Mouse (Mus musculus): ENCODE data around the gene Olfr1410.

Olfr1410 gene

DNA sequence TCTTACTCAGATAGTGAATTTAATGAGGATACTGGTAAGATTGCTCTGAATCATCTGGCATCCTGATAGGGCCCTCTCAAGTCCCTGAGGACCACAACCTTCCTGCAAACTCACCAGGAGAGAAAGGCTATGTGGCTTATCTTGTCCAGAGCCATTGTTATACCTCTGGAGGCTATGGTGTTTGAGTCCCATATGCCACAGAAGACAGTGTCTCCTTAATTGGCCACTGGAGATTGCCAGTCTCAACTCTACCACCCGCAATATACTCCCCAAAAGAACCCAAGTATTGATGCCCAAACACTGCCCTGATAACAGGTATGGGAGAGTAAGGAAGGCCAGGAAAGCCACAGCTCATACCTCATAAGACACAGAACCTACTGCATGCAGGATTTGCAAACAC lies at the start of gene Olfr1410:
Gene Olfr1410 (plus strand): TSS at position 301 of the 400 bp plus-strand sequence.
- no peak for DNase-seq

DNA sequence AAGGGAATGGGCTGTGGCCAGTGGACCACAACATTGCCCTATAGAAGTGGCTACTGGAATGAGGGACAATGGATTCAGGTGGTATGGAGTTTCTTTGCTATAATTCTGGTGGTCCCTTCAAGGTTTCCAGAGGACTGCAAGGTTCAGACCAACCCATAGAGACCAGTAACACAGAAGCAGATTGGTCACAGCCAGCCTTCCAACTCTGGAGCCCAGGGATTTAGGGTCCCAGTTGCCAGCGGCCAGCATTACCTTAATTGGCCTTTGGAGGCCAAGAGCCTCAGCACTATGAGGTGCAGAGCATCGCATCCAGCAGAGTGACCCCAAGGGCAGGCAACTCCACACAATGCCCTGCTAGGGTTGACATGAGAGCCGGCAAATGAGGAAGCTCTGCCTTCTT lies 34.6 kb upstream of the Olfr1410 start, which contains the start of gene Olfr1413:
Gene Olfr1413 (plus strand): TSS at position 301 of the 400 bp plus-strand sequence.
- DNase-seq: no peak

DNA sequence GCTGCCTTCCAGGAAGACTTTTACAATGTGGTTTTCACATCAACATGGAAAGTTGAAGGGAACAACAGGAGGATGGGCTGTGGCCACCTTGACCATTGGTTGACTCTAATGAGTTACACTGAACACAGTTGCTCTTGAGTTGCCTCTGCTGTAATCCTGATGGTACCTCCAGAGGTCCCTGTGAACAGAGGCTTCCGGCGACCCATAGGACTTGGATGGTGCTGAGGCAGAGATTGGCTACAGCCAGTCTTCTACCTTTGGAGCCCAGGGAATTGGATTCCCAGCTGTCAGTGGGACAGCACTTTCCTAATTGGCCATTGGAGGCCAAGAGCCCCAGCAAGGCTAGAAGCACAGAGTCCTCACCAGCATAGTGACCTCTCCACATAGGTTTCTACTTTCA lies 20.1 kb upstream of the Olfr1410 start, which contains the start of gene Olfr1412:
Gene Olfr1412 (plus strand): TSS at position 301 of the 400 bp plus-strand sequence.
- DNase-seq: no peak

DNA sequence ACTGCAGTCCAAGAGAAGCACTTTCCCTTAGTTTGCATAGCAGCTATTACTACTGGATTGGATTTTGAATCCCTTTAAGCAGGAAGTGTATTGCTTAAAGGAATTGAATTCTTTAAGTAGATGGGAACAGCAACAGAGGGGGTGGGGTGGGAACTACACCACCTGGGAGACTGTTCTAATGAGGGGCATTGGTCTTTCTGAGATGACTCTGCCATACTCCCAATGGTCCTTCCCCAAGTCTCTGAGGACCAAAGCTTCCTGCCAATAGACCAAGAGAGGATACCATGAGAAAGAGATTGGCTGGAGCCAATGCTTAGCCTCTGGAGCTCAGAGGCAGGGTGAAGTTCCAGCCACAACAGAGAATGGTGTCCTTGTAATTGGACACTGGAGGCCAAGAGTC lies 11.5 kb upstream of the Olfr1410 start, which contains the start of gene Olfr1411:
Gene Olfr1411 (plus strand): TSS at position 301 of the 400 bp plus-strand sequence.
- no peak for DNase-seq

DNA sequence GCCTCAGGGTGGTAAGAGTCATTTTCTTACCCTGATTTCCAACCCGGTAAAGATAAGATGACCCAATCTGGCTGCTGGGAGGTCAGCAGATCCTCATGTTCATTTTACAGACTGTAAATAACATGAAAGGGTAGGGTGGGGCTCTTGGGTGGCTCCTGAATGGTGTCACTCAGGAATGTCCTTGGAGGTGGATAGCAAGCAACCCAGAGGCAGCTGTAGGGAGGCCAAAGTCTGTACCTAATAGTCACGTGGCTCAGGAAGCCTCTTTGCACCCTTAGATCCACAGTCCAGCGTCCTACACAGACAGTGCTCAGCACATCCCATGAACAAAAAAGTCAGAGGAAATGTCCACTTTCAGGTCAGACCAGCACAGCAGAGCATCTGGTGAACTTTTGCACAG lies 9.6 kb upstream of the Olfr1410 start:
- DNase-seq: no peak

DNA sequence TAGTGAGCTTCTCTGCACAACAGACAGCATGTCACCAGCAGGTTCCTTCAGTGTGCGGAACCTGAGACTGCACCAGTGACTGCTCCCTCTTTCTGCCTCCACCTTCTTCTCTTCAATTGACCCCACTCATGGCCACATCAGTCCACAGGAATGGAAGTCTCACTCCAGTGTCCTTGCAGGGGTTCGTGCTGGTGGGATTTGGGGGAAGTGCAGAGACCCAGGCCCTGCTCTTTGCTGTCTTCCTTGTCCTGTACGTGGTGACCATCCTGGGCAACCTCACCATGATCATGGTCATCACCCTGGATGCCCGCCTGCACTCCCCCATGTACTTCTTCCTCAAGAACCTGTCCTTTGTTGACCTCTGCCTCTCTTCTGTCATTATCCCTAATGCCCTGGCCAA lies 2.1 kb downstream of the Olfr1410 start:
- DNase-seq: no peak

DNA sequence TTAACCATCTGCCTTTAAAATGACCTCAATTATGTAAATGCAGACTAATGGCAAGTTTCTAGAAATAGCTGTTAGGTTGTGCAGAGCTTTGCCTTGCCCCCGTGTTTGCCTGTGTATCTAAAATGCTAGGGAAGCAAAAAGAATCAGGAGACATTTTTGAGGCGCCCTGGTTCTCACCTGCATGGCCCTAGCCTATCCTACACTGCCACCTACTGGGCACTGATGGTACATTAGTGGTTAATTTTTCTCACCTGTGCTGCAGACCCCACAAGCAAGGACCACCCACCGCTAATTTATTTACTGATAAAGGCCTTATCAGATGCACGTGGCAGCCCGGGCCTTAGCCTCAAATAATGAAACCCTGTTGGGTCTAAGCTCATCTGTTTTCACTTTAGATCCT lies 5.4 kb downstream of the Olfr1410 start:
- peak; percentile 88 to 93 for DNase-seq

DNA sequence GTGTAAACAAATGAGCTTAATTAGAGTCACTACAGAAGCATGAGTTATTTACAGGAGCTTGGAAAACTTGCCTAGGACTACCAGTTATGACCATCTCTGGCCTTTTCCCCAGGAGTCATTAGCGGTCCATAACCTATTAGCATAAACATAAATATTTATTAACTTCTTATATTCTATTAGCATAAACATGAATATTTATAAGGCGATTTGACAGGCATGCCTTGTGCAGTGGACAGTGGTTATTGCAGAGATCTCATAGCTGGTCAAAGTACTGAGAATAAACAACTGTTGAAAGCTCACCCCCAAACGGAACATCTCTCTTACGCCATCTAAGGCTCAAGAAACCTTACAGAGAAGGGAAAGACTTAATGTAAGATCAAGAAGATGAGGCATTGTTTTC lies 7.6 kb downstream of the Olfr1410 start:
- DNase-seq: no peak

DNA sequence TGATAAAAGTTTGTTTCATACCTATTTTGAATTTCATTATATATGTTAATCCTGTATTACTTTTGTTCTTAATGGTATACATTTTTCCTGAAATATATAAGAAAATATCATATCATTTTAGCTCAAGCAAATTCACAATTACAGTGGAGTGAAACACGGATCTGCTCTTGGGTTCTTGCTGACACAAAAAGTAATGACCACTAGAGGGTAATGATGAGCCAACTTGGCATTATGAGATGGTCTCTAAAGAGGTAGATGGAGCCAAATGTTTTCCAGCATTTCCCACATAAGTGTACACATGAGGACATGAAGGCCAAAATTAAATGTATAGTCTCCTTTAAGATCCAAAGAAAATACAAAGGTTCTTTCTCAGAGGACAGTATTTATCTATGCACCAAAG lies 8.9 kb downstream of the Olfr1410 start:
- peak; percentile 51 to 72 for DNase-seq

DNA sequence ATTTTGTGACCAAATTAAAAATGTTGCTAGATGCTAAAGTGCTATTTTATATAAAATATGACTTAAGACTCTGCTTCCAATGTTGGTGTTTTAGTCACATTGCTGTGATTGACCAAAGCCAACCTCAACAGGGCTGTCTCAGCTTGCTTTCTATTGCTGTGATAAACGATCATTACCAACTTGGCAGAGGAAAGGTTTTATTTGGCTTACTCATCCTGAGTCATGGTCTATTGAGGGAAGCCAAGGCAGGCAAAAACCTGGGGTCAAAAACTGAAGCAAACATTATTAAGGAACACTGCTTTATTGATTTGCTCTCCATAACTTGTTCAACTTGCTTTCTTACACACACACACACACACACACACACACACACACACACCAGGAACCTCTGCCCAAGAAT lies 10.5 kb downstream of the Olfr1410 start:
- no peak for DNase-seq

DNA sequence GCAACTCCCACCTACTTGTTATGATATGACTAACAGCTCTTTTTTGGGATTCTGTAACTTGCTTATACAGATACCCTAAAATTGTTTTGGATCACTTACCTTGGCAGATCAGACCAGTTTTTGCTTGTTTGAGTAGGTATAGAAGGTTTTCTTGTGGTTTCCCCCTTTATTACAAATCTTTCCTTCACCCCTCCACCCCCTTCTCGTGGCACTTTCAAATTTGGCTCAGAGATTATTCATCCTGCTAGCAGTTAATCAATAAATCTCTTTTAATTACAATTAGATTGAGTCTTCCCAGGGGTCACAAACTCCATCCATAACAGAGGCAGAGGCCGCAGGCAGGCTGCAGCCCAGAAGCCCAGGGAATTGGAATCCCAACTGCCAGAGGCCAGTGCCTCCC lies 11.9 kb downstream of the Olfr1410 start, which contains the start of gene Olfr12:
Gene Olfr12 (plus strand): TSS at position 301 of the 400 bp plus-strand sequence.
- no peak for DNase-seq

DNA sequence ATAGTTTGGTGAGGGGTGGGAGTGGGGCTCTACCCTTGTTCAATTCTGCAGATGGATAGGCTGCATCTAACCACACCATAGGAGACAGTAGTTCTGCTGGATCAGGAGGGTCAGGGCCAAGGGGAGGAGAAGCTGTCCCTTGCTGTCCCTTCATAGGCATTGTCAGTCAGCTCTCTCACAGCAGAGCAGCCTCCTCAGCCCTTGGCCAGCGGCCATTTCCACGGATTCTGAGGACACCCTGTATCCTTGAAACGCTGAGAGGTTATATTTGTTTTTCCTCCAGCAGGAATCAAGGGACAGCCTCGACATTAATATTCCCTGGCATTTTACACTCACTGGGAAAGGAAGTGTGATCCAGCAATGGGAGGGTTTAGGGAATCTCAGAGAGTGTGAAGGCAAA lies 12.8 kb downstream of the Olfr1410 start:
- peak in 1 of 2 experiments; percentile 26 for DNase-seq

DNA sequence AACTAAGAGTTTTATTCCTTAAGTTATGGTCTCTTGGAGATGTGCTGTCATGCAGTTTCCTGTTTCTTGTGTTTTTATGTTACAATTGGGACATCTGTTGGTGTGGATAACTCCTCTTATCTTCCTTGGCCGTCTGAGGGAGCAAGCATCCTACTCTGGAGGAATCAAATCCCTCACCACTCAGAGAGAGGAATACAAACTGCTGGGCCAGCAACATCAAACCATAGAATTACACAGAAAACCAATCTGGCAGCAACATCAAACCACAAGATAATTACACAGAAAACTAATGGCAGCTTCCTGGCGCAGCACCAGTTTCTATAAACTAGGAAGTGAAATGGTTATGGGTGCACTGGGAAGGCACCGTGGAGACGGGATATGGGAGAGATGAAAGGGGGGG lies 22.6 kb downstream of the Olfr1410 start:
- DNase-seq: no peak

DNA sequence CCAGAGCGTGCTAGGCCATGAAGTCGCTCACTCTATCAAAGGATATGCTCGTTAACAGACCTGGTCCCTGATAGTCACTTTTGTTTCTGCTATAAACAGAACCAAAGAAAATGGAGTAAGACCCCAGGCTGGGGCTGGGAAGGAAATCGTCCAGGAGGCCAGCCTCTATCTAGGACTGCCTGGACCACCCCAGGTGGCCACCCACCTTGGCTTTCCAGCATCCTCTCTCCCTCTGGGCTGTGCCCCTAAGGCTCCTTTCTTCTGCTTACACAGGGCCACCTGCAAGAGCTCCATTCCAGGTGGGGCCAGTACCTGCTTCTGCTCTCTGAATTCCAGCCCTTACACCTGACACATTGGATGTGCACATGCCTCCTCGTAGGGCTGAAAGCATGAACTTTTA lies 26.6 kb downstream of the Olfr1410 start:
- no peak for DNase-seq

DNA sequence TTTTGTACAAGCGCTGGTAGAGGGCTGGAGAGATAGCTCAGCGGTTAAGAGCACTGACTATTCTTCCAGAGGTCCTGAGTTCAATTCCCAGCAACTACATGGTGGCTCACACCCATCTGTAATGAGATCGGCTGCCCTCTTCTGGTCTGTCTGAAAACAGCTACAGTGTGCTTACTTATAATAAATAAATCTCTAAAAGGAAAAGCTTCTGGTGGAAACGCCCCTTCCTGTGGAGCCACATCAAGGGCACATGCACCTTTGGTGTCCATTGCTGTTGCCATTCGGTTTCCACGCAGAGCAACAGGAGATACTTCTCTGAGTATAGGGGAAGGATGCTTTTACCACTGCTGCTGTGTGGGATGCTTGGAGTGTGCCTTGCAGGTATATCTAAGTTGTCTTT lies 27.4 kb downstream of the Olfr1410 start:
- DNase-seq: no peak

DNA sequence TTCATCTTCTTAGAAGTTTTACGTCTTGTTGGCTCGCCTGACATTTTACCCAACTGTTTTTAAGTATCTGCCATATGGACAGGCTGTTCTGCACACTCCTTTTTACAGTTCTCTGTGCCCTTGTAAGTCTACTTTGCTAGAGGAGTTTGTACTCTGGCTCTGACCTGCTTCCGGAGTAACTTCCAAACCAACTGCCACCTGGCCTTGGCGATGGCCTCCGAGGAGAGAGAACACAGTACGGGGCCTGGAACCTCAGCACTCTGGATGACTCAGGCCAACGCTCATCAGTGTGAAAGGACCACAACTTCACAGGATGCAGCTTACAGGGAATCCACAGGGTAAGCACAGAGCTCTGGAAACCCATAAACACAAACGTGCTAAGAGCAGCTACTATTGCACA lies 28.1 kb downstream of the Olfr1410 start:
- DNase-seq: no peak

DNA sequence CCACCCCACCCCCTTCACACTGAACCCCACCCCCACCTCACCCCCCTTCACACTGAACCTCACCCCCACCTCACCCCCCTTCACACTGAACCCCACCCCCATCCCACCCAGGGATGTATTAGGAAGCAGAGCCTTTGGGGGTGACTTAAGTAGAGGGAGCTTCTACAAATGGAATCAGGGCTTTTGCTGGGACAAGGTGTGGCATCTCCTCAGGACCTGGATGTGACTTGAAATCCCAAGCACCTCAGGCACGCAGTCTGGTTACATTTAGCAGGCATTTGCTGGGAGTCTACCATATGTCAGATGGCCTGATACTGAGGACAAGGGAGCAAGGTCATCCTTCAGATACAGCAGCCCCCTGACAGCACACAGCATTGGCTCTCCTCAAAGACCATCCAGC lies 29.0 kb downstream of the Olfr1410 start:
- no peak for DNase-seq

DNA sequence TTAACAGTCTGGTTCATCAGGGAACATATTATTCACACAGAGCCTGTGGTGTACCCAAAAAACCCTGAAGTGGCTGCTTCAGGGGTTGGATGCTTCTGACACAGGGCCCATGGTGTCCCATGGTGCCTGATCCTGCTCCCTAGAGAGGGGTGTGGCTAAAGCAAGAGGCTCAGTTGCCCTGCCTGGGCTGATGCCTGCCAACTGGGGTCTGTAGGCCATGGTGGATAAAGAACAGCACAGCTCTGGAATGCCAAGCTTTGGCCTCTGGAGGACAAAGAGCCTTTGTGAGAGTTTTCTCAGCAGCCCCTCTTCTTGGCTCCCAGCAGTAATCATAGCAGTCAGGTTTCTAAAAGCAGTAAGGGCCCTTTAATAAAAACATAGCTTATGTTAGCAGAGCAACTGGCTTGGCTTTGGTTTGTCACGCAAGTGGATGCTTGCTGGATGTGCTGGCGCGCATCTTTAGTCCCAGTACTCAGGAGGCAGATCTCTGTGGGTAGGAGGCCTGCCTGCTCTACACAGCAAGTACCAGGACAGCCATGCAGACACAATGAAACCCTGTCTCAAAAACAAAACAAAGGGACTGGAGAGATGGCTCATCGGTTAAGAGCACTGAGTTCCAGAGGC lies 29.5 kb downstream of the Olfr1410 start:
- peak in 1 of 2 experiments; percentile 42 for DNase-seq

DNA sequence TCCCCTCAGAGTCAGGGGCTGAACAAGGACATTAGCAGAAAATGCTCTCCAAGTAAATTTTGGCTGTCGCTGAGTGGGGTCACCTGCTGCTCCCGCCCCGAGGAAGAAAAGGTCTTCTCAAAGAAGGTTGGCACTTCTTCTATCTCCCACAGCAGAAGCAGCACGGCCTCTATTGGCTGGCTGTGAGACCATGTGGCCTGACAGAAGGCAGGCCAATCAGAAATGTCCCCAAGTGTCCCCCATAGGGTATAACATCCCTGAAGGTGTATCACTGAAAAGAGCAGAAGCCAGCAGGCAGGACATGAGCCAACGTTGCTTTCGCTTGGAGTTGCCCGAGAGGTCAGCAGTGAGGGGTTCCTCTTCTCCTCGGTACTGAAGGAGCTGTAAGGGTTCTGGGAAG lies 30.4 kb downstream of the Olfr1410 start:
- no peak for DNase-seq

DNA sequence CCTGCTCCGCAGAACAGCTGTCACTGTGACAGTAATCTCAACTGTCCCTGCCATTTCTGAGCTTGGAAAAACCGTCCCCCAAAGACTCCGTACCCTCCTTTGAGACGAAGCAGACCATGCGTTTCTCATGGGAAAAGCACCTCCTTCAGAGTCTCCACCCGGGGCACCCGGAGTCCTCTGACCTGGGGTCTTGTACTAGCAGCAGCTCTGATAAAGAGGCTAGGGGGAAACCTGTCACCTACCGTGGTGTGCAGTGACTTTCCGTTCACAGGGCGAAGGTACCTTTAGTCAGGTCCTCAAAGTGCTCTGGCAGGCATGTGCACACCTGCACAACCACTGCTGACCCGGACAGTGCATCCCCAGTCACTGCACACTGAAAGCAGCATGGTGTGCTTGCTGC lies 31.1 kb downstream of the Olfr1410 start:
- DNase-seq: no peak

DNA sequence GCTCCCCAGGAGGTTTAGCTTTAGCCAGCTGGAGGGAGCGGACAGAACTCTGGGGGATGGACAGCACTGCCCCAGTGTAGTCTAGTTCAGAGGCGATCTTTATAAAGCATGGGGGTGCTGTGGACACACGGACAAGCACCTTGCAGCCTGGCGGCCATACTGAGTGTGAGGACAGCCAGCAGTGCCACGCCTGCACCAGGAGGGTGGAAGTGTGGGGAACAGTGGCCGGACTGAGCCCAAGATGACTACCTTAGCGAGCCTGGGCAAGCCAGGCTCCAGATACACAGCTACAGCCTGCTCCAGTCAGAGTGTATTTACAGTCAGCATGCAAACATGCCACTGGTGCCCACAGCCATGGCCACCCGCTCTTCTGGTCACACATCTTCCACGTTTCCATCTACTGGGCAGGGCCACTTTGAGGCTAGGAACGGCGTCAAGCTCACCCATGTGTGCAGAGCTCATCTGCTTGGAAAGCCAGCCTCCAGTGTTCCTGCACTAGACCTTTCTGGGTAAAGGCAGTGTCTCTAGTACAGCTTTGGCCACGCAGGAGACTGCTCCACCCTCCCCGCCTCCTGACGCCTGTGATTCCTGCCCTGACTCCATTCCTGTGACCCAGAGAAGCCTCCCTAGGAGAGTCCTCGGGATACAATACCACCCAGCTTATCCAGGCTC lies 32.1 kb downstream of the Olfr1410 start:
- DNase-seq: no peak

DNA sequence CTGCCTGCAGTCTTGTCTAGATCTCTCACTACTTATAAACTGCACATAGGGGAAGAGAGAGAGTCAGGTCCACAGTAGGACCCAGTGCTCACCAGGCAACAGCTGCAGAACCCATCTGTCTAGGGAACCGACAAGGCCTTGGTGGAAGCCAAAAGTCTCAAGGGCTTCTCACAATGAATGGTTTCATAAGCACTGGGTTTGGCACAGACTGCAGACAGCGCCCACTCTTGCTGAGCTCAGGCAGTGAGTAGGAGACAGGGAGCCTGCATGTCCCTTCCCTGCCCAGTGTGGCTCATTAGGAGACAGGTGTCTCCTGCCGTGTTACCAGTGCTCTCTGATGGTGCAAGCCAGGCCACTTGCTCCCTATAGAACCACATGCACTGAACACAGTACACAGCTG lies 32.6 kb downstream of the Olfr1410 start:
- no peak for DNase-seq

DNA sequence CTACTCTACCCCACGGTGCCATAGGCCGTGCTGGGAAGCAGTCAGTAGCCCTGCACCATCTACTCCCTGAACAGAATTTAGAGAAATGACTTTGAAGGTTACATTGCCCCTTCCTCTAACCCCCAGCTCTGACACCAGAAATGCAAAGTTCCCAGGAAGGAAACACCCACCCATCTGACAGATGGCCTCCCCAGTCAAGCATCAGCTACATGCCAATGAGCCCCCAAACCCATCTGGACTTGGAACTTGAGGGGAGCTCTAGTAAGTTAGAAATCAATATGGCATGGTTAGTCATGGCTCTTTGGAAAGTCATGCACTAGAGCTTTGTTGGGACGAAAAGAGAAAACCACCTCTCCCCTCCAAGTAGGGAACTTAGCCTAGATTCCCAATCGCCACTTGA lies 33.2 kb downstream of the Olfr1410 start:
- DNase-seq: no peak

DNA sequence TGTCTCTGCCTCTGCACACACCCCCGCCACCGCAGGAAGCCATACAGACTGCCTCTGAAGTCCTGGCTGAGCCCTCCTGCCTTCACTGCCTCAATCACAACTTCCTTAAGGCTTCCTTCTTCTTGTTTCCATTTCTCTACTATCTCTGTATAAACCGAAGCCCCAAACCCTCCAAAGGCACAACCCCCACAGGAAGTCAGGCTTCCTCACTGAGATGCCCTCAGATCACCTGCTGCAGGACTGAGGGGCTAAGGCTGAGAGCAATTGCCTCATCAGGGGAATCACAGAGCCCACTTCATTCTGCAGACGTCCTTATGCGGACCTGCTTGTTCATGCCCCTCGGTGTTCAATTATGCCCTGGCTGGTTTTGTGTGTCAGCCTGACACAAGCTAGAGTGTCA lies 34.8 kb downstream of the Olfr1410 start:
- DNase-seq: no peak

Measured in cerebellum, postnatal 10 days (tissue).